Mouse (Mus musculus) stomach, embryonic 16.5 days (tissue): Measurements from ENCODE around the gene Trpm4. TPM values are rescaled to one million over a fixed set of nuclear protein-coding genes. Genes with fewer than 3 reads are reported as not detected.

Source experiments
- ATAC-seq: fragments of 200-750 bp; cut with Nextera tagmentation; 2 replicates; pipeline ENCODE4 v1.8.0; 2017; ENCODE audit warnings: moderate number of reproducible peaks, moderate TSS enrichment; ENCODE audit not compliant: insufficient read depth, low FRiP score
- H3K27ac ChIP-seq: fragments of 300-500 bp; sonication (generic); 2 replicates; pipeline ENCODE4 v1.5.1; 2014; ENCODE audit warnings: low read length
- H3K27me3 ChIP-seq: fragments of 300-500 bp; sonication (generic); 2 replicates; pipeline ENCODE4 v1.6.1; 2014; ENCODE audit warnings: low read length, control low read depth, mixed read lengths; ENCODE audit not compliant: control insufficient read depth, insufficient read depth
- H3K36me3 ChIP-seq: fragments of 300-500 bp; sonication (generic); 2 replicates; pipeline ENCODE4 v1.6.1; 2014; ENCODE audit warnings: low read length; ENCODE audit not compliant: control insufficient read depth, insufficient read depth
- H3K4me1 ChIP-seq: fragments of 300-500 bp; sonication (generic); 2 replicates; pipeline ENCODE4 v1.6.1; 2014; ENCODE audit warnings: low read length, control low read depth, mixed read lengths; ENCODE audit not compliant: control insufficient read depth, insufficient read depth
- H3K4me2 ChIP-seq: fragments of 300-500 bp; sonication (generic); 2 replicates; pipeline ENCODE4 v1.6.1; 2014; ENCODE audit warnings: low read depth, low read length, mixed read lengths
- H3K4me3 ChIP-seq: fragments of 300-500 bp; sonication (generic); replicated peaks from 2 replicates; pipeline ENCODE4 v1.5.1; 2014; ENCODE audit warnings: mild to moderate bottlenecking, low read length
- H3K9ac ChIP-seq: fragments of 300-500 bp; sonication (generic); 2 replicates; pipeline ENCODE4 v1.6.1; 2014; ENCODE audit warnings: low read length
- H3K9me3 ChIP-seq: fragments of 300-500 bp; sonication (generic); replicated peaks from 2 replicates; pipeline ENCODE4 v1.6.1; 2016; ENCODE audit warnings: low read length, control low read depth; ENCODE audit not compliant: control insufficient read depth
- WGBS: fragments of 180-500 bp; shearing (Covaris S2); extraction: QIAGEN DNeasy Blood & Tissue Kit; methylation state at CpG from one replicate; pipeline ENCODE4 v1.1.7; 2014; 5-methylcytosine and 5-hydroxymethylcytosine counted together
- polyA plus RNA-seq: library from polyadenylated mRNA; unstranded; fragments of >200 nt; fragmentation: Nextera tagmentation; extraction: Ambion mirVana; gene quantifications from 2 replicates; pipeline ENCODE4 v1.2.1, GENCODE M21; 2015

The Trpm4 gene
- polyA plus RNA-seq, 1 experiment from 2014 or later: 30.1 TPM

- no peak for ATAC-seq
- Histone ChIP-seq H3K4me1 (peaks cover 8% of the 10 kb centered on the region; the same call in 1 of the 2 replicates), H3K9ac (no peak overlapping the region; the same call in 1 of the 2 replicates), H3K27ac (no peak overlapping the region), H3K4me2 (no peak overlapping the region), H3K4me3 (no peak overlapping the region), H3K9me3 (no peaks in the 10 kb centered on the region; the same call in 1 of the 2 replicates), H3K36me3 (peaks cover 13% of the 10 kb centered on the region), H3K27me3 (no peaks in the 10 kb centered on the region)
- 79% methylated on average over 13 of the region's 13 CpGs for WGBS
Measured at GRCm38 (mm10) chr7:45328841-45329475, 4.6 kb downstream of the Trpm4 start.

DNA sequence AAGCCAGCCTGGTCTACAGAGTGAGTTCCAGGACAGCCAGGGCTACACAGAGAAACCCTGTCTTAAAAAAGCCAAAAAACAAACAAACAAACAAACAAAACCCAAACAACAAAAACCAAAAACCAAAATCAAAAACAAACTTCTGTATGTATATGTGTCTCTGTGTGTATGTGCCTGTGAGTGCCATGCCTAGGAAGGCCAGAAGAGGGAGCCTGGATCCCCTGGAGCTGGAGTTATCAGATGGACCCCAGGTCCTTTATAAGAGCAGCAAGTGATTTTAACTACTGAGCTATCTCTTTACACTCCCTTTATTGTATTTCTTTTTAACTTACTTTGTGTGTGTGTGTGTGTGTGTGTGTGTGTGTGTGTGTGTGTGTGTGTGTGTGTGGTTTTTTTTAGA lies 7.8 kb downstream of the Trpm4 start:
- H3K27me3 ChIP-seq: no peaks in the 10 kb centered on the region
- no peak for ATAC-seq
- H3K4me3 ChIP-seq: no peak overlapping the region
- no peak overlapping the region for H3K27ac ChIP-seq
- H3K36me3 ChIP-seq: peaks cover 27% of the 10 kb centered on the region
- no peak overlapping the region for H3K9ac ChIP-seq
- H3K4me2 ChIP-seq: no peak overlapping the region
- H3K9me3 ChIP-seq: no peaks in the 10 kb centered on the region; the same call in 1 of the 2 replicates
- no peaks in the 10 kb centered on the region for H3K4me1 ChIP-seq

- 82% methylated on average over 5 of the region's 5 CpGs for WGBS
- H3K9me3 ChIP-seq: no peaks in the 10 kb centered on the region; the same call in 1 of the 2 replicates
- no peak overlapping the region for H3K9ac ChIP-seq
- H3K27me3 ChIP-seq: no peaks in the 10 kb centered on the region
- no peak overlapping the region for H3K4me3 ChIP-seq
- peak; percentile 59; the same call in 1 of the 2 replicates for ATAC-seq
- H3K4me1 ChIP-seq: no peaks in the 10 kb centered on the region
- peaks cover 27% of the 10 kb centered on the region for H3K36me3 ChIP-seq
- H3K27ac ChIP-seq: no peak overlapping the region
- no peak overlapping the region for H3K4me2 ChIP-seq
Measured at GRCm38 (mm10) chr7:45323069-45323468, 10.5 kb downstream of the Trpm4 start.

DNA sequence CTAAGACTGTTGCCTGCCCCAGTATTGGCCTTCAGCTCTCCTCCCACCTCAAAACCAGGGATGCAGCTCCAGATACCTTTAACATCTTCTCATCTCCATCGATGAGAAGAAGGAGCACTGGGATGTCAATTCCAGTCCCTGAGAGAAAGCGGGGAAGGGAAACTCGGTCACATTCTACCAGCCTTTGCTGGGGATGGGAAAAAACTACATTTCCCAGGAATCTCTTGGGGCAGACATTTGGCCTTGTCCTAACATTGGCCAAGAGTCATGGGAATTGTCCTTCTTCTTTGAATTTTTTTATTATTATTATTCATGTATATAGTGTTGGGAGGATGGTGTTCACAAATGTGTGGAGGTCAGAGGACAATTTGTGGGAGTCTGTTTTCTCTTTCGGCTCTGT lies 11.3 kb downstream of the Trpm4 start:
- H3K4me2 ChIP-seq: no peak overlapping the region
- H3K27ac ChIP-seq: no peak overlapping the region
- no peaks in the 10 kb centered on the region; the same call in 1 of the 2 replicates for H3K9me3 ChIP-seq
- H3K36me3 ChIP-seq: peaks cover 31% of the 10 kb centered on the region
- no peak overlapping the region for H3K4me3 ChIP-seq
- ATAC-seq: no peak
- WGBS: 86% methylated on average over 4 of the region's 4 CpGs
- no peaks in the 10 kb centered on the region for H3K4me1 ChIP-seq
- H3K27me3 ChIP-seq: no peaks in the 10 kb centered on the region
- H3K9ac ChIP-seq: no peak overlapping the region

- no peak for ATAC-seq
- no peak overlapping the region for H3K4me2 ChIP-seq
- H3K36me3 ChIP-seq: 0 out of 2 replicates have a peak, but pooled peaks cover 5% of the 10 kb centered on the region
- H3K4me3 ChIP-seq: no peak overlapping the region
- H3K27ac ChIP-seq: no peak overlapping the region
- H3K27me3 ChIP-seq: no peaks in the 10 kb centered on the region
- 78% methylated on average over 14 of the region's 14 CpGs for WGBS
- H3K9ac ChIP-seq: no peak overlapping the region
- peaks cover 13% of the 10 kb centered on the region; the same call in 1 of the 2 replicates for H3K4me1 ChIP-seq
- H3K9me3 ChIP-seq: no peaks in the 10 kb centered on the region
Measured at GRCm38 (mm10) chr7:45316536-45316935, 17.0 kb downstream of the Trpm4 start.

DNA sequence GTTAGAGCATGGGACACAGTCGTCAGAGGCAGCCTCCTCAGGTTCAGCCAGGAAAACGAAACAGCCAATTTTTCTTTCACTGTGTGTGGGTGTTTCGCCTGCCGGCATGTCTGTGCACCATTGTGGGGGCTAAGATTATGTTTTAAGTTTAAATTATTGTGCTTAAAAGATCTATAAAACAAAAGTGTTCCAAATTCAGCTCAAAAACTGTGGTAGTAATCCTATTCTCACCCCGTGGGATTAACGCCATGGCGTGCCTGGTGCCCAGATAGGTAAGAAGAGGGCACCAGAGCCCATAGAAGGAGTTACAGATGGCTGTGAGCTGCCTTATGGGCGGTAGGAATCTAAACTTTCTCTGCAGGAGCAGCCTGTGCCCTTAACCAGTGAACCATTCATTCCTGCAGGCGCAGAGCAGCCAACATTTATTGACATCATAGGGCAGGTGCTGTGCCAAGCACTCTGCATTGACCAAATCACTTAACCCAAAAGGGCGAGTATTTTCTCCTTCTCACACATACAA lies 18.3 kb downstream of the Trpm4 start:
- 86% methylated on average over 10 of the region's 10 CpGs for WGBS
- peaks cover 13% of the 10 kb centered on the region; the same call in 1 of the 2 replicates for H3K4me1 ChIP-seq
- H3K27ac ChIP-seq: no peak overlapping the region
- H3K9me3 ChIP-seq: no peaks in the 10 kb centered on the region
- H3K9ac ChIP-seq: no peak overlapping the region
- H3K27me3 ChIP-seq: no peaks in the 10 kb centered on the region
- H3K36me3 ChIP-seq: 0 out of 2 replicates have a peak, but pooled peaks cover 5% of the 10 kb centered on the region
- H3K4me2 ChIP-seq: no peak overlapping the region
- no peak for ATAC-seq
- no peak overlapping the region for H3K4me3 ChIP-seq

GRCm38 (mm10) chr7:45313495-45313894 lies 20.1 kb downstream of the Trpm4 start:
- WGBS: 36% methylated on average over 9 of the region's 9 CpGs

GRCm38 (mm10) chr7:45312686-45313453 lies 20.7 kb downstream of the Trpm4 start:
- peak overlapping the region; percentile 63 for H3K27ac ChIP-seq
- 0 out of 2 replicates have a peak, but pooled peaks cover 4% of the 10 kb centered on the region for H3K36me3 ChIP-seq
- H3K4me3 ChIP-seq: no peak overlapping the region
- no peaks in the 10 kb centered on the region for H3K9me3 ChIP-seq
- H3K9ac ChIP-seq: 0 out of 2 replicates have a peak overlapping the region, but pooled peaks have one; percentile 2
- no peak overlapping the region for H3K4me2 ChIP-seq
- no peaks in the 10 kb centered on the region for H3K27me3 ChIP-seq
- H3K4me1 ChIP-seq: peaks cover 13% of the 10 kb centered on the region
- peak; percentile 61; the same call in 1 of the 2 replicates for ATAC-seq
- 18% methylated on average over 10 of the region's 10 CpGs for WGBS

More at GRCm38 (mm10) chr7:45313495-45313894, 20.1 kb downstream of the Trpm4 start:
- no peaks in the 10 kb centered on the region for H3K9me3 ChIP-seq
- no peak overlapping the region for H3K4me3 ChIP-seq
- H3K4me1 ChIP-seq: peaks cover 13% of the 10 kb centered on the region
- H3K27ac ChIP-seq: peak overlapping the region; percentile 63
- H3K4me2 ChIP-seq: no peak overlapping the region
- H3K9ac ChIP-seq: 0 out of 2 replicates have a peak overlapping the region, but pooled peaks have one; percentile 2
- 0 out of 2 replicates have a peak, but pooled peaks cover 5% of the 10 kb centered on the region for H3K36me3 ChIP-seq
- no peaks in the 10 kb centered on the region for H3K27me3 ChIP-seq
- ATAC-seq: no peak

- H3K27me3 ChIP-seq: no peaks in the 10 kb centered on the region
- no peaks in the 10 kb centered on the region for H3K36me3 ChIP-seq
- no peak overlapping the region for H3K9ac ChIP-seq
- no peak for ATAC-seq
- WGBS: 33% methylated on average over 8 of the region's 8 CpGs
- H3K27ac ChIP-seq: no peak overlapping the region
- H3K4me3 ChIP-seq: no peak overlapping the region
- peaks cover 13% of the 10 kb centered on the region for H3K4me1 ChIP-seq
- H3K9me3 ChIP-seq: no peaks in the 10 kb centered on the region
- H3K4me2 ChIP-seq: no peak overlapping the region
Measured at GRCm38 (mm10) chr7:45312023-45312422, 21.6 kb downstream of the Trpm4 start.
